Mouse (Mus musculus) thymus, postnatal 10 days (tissue): ENCODE data around the gene B3galt4.
"Not testable (repeated sequence)": the region's sequence is repeated elsewhere in the genome, so short reads cannot be mapped to it uniquely, and the experiment has no call there.

ENCODE experiments used
- DNase-seq, 2 experiments: peaks; one replicate each; pipeline ENCODE4 v3.0.0; 2021; ENCODE audit warnings: low spot score in 2 of 2

The B3galt4 gene

DNA sequence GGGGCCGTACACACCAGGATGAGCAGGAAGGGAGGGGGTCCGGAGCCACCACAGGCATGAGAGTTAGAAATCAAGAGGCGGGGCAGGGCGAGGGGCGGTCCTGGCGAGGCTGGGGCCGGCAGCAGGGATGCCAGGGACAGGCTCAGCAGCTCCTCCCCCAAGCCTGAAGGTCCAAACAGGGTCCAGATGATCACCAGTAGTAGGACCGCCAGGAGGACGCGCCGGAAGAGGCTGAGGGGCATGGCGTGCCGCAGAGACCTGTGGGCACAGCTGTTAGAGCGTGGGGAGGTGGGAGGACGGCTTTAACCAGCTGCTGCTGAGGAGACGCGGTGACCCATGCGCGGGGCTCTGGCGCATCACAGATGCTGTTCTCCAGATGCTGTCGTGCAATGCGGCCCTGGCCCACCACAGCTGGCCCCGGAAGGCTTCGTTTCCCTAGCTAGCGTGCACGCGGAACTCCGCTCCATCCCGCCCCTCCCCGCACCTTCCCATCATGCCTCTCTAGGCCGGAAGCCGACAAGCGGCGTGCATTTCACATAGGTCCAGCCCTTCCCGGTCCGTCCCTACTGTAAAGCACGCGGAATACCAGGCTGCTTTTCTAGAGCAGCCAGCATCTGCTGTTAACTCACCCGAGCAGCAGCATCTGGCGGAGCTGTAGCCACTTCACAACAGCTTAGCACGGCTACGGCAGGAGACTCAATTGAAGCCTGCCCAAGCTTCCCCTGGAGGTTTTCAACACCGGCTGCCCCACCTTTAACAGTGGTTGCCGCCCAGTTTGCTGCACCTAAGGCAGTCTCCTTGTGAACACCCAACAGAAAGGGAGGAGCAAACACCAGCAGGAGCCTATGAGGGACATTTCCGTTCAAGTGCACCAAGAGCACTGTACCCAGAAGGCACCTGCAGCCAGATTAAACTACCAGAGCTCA lies at the start of gene B3galt4:
Gene B3galt4, minus strand, starts transcription at position 468 of the 926 bp plus-strand sequence.
- DNase-seq: peak; percentile 61 to 79

DNA sequence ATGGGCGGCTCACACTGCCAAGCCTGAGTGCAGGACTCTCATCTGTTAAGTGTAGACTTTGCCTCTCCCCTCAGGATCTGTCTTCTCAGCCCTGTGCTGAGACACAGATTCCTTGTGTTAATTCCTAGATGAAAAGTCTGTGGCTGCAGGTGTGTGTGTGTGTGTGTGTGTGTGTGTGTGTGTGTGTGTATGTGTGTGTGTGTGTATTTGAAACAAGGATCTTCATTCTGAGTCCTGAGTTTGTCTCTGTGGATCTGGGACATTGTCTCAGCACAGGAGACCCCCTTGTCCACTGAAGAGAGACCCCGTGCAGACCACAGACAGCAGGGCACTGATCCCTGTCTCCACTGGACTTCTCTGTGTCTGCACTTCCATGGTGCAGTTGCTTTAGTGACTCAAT lies 49.5 kb upstream of the B3galt4 start:
- not testable (repeated sequence) for DNase-seq

DNA sequence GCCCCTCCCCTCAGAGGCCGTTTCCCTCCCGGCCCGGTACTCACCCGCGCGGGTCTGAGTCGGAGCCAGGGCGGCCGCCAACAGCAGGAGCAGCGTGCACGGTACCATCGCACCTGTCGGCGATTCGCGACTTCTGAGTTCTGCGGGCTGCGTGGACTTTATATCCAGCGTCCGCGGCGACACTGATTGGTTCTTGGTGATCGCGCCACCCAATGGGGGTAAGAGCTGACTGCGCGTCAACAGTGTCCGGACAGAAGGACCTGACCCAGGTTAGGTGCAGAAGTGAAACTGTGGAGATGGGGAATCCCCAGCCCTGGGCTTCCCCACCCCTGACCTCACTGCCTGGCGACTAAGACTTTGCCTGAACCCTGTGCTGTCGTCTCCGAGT lies 48.9 kb upstream of the B3galt4 start, which contains the start of gene H2-K1:
Gene H2-K1, minus strand, starts transcription at position 198 of the 388 bp plus-strand sequence.
- DNase-seq: peak; percentile 65 to 68

DNA sequence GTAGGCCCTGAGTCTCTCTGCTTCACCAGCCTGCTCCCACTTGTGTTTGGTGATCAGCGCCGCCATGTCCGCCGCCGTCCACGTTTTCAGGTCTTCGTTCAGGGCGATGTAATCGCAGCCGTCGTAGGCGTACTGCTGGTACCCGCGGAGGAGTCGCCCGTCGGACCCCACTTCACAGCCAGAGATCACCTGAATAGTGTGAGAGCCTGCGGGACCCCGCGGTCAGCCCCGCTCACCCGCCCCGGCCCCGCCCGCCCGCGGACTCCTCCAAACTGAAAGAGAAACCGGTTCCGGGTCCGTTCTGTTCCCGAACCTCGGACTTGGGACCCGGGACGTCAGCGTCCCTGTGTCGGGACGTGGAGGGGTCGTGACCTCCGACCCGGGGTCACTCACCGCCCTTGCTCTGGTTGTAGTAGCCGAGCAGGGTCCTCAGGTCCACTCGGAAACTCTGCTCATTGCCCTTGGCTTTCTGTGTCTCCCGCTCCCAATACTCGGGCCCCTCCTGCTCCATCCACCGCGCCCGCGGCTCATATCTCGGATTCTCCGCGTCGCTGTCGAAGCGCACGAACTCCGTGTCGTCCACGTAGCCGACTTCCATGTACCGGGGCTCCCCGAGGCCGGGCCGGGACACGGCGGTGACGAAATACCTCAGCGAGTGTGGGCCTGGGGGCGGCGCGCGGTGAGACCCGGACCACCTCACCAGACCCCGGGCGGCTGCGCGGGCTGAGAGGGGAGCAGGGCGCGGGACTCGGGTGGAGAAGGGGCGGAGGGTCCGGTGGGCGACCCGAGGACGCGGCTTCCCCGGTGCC lies 48.3 kb upstream of the B3galt4 start:
- DNase-seq: peak in 1 of 2 experiments; percentile 6

DNA sequence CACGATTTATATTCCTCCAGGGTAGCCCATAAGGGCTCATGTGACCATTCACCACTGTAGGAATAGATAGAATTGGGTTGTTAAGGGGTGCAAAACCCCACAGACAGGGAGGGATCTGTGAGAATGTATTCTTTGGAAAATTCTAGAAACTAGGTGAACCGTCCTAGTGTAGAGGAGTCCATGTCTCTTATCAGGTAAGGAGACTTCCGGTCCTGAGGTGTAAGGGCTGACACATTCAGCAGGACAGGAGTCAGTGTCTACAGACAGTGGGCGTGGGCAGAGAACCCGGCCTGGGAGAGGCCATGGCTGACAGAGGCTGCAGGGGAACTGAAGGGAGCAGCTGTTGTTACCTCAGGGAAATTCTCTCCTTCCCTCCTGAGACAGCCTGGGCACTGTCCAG lies 47.4 kb upstream of the B3galt4 start:
- DNase-seq: not testable (repeated sequence)

DNA sequence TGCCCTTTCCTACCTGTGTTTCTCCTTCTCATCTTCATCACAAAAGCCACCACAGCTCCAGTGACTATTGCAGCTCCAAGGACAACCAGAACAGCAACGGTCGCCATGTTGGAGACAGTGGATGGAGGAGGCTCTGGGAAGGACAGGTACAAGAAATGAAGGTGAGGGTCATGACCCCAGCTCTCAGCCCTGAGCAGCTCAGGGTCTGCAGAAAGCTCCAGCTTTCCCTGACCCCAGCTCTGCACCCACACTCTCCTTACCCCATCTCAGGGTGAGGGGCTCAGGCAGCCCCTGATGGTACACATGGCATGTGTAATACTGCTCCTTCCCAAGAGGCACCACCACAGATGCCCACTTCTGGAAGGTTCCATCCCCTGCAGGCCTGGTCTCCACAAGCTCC lies 45.7 kb upstream of the B3galt4 start:
- DNase-seq: not testable (repeated sequence)

DNA sequence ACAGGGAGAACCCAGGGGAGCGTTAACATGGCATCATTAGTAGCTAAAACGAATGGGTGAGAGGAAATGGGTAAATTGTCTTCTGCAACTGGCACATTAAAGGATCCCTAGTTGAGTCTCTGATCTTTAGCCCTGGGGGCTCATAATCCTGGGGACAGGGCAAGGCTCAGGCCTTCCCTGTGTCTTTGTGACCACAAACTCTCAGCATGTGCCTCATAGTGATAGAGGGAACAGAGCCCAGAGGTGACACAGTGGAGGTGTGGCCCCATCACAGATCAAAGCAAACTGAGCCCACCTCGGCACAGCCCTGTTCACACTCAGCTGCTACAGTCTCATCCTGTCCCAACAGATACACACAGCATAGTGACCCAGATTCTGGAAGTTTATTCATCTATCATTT lies 44.4 kb upstream of the B3galt4 start:
- DNase-seq: no peak

DNA sequence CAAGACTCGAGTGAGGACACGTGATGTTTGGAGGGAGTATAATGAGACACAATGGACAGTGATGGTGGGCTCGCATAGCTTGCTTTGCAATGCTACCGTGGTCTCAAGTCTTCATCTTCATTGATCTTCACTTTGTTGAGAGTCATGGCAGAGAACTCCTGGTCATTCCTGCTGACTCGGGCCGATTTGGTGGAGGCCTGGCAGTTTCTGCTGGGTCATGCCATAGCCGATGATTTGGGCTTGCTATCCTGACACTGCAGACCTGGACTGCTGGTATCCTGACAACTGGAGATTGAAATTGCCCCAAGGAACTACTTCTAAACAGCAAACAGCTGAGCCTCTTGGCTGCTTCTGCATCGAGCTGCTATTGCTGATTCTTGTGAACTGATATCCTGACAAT lies 43.7 kb upstream of the B3galt4 start:
- no peak for DNase-seq

DNA sequence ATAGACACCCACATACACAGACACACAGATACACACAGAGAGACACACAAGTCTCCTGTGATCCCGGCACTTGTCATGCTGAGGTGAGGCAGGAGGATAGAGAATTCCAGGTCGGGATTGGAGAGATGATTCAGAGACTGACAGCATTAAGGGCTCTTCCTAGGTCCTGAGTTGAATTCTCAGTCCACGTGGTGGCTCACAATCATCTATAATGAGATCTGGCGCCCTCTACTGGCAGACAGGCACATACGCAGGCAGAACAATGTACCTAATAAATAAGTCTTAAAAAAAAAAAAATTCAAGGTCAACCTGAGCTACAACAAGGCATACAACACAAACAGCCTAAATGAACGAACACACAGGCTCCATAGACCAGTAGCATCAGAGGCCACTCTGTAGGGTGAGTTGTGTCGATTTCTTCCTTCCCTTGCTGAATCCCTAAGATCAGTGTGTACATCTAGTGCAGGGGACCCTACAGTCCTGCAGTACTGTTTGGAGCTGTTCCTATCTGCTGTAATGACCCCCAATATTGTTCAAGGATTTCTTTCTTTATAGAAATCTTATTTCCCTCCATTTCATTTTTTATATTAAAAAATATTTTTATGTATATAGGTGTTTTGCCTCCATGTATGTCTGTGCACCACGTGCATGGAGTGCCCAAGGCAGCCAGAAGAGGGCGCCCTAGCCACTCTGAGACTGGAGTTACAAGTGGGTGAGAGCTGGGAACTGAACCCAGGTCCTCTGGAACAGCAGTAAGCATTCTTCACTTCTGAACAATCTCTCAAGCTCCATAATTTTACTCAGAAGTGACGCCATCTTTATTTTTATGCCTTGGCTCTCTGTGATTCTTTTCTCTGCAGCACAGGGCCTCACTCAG lies 40.7 kb upstream of the B3galt4 start:
- peak; percentile 5 to 71 for DNase-seq

DNA sequence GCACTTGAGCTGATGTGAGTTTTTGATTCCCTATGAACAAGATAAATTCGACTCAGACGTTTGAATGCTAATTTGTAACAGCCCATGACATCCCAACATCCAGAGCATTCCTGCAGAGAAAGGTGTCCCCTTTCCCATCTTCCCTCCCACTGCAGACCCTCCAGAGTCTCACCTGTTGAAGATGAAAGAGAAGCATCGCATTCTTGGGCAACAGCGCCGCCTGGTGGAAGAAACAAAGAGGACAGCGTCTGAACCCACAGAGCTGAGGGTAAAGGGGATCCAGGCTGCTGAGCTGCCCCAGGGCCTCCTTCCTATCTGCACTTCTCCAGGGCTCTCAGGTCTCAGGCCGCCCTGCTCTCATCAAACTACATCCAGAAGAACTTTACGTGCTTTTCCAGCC lies 30.8 kb upstream of the B3galt4 start:
- peak; percentile 56 to 81 for DNase-seq

DNA sequence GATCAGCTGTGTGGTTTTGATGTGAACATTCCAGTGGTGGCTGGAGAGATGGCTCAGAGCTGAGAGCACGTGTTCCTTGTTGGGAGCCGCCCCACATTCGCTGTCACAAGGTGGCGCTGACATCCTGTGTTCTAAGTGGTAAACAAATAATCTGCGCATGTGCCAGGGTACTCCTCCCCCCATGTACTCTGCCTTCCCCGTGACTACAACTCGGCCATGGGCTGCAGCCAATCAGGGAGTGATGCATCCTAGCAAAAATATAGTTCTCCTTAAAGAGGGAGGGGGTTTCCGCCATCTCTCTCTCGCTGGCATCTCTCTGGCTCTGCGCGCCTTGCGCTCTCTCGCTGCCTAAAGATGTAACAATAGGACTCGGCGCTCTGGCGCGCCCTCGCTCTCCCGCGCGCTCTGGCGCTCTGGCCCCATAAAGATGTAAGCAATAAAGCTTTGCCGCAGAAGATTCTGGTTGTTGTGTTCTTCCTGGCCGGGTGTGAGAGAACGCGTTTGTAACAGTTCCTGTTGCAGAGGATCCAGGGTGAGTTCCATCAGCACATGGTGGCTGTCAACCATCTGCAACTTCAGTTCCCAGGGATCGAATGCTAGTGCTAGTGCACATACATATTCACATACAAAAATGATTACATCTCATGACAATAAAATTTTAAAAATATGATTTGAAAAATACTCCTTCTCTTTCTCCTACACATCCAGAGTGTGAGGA lies 30.1 kb upstream of the B3galt4 start:
- peak; percentile 83 for DNase-seq

DNA sequence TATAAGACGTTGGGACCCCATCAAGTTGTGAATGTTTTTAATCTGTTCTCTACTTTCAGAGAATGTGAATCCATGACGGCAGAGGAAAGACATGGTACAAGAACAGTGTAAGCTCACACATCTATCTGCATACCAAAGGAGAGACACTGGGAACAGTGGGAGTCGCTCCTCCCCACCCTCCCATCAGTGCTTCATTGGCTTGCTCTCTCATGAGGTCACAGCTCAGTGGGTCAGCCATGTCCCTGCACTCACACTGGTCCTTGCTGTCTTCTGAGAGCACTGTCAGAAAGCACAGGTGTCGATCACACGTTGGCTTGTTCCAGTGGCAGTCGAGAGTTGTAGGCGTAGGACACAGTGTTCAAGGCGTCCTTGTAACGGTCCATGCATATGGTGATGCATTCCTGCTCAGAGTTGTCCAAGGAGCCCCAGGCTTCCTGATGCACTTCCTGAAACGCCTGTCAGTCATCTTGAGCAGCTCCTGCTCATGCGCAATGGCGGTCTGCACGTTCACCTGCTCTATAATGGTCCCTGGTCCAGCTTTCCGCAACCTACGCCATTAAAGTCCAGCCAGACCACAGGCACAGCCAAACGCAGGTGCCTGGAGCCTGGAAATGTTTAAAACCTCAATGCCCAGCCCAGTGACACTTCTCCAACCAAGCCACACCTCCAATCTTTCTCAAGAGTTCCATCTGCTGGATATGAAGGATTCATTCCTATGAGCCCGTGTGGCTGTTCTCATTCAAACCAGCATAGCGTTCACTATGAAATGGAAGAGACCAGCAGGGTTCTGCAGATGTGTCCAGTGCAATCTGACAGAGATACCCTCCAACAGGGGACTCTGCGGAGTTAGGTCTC lies 29.1 kb upstream of the B3galt4 start:
- no peak for DNase-seq

DNA sequence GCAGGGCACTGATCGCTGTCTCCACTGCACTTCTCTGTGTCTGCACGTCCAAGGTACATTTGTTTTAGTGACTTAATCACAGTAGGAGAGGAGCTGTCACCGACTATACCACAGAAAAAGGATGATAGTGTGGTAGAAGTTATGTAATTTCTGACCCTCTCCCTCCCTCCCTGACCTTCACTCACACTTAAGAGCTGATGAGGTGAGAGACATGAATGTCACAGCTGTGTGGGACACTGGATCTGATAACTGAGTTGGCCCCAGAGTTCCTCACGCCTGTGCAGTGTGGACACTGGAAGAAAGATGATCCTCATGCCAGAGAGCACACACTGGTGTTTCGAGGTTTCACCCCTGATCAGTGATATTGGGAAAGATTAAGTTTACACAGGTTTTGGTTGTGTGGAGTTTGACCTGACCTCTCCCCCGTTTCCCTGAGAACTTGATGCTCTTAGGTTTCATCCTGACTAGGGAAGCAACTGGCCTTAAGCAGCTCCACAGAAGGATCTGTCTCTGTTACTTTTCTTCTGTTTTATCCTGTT lies 28.3 kb upstream of the B3galt4 start:
- DNase-seq: no peak

DNA sequence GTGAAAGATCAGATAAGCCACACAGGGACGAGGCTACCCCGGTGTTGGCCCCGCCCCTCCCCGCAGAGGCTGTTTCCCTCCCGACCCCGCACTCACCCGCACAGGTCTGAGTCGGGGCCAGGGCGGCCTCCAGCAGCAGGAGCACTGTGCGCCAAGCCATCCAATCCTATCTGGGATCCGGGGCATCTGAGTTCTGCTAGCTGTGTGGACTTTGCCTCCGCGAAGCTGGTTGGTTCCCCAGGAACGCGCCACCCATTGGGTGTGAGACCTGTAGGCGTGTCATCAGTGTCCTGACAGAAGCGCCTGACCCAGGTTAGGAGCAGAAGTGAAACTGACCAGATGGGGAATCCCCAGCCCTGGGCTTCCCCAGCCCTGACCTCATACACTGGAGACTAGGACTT lies 27.3 kb upstream of the B3galt4 start:
- DNase-seq: no peak

DNA sequence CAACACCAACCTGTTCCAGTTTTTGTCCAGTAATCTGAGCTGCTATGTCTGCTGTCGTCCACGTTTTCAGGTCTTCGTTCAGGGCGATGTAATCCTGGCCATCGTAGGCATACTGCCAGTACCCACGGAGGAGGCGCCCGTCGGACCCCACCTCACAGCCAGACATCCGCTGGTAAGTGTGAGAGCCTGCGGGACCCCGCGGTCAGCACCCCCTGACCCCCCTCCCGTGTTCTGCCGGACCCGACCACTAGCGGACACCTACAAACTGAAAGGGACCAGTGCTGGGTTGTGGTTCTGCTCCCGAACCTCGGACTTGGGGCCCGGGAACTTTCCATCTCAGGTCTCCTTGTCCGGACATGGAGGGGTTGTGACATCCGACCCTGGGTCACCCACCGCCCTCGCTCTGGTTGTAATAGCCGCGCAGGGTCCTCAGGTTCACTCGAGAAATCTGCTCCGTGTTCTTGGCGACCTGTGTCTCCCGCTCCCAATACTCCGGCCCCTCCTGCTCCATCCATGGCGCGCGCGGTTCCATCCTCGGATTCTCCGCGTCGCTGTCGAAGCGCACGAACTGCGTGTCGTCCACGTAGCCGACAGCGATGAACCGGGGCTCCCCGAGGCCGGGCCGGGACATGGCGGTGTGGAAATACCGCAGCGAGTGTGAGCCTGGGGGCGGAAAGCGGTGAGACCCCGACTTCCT lies 26.7 kb upstream of the B3galt4 start:
- no peak for DNase-seq

DNA sequence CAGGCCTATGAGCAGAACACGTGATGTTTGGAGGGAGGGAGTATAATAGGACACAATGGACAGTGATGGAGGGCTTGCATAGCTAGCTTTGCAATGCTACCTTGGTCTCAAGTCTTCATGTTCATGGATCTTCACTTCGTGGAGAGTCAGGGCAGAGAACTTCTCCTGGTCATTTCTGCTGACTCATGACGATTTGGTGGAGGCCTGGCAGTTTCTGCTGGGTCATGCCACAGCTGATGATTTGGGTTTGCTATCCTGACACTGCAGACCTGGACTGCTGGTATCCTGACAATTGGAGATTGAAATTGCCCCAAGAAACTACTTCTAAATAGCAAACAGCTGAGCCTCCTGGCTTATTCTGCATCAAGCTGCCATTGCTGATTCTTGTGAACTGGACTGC lies 22.3 kb upstream of the B3galt4 start:
- DNase-seq: no peak

DNA sequence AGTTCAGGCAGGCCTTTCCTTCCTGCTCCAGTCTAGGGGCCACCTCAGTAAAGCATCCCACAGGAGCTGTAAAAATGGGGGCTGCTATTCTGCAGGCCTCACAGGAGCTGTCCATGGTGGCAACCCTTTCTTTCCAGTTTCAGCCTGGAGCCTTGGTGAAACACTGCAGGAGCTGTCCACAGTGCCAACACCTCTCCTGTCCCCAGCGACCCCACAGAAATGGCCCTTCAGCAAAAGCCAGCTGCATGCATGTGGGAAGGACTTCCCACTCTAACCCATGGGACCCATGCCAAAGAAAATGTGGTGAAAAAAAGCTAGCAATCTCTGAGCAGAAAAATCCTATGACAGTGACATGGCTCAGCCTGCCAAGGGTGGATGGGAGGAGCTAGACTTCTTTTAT lies 21.4 kb upstream of the B3galt4 start:
- DNase-seq: no peak

DNA sequence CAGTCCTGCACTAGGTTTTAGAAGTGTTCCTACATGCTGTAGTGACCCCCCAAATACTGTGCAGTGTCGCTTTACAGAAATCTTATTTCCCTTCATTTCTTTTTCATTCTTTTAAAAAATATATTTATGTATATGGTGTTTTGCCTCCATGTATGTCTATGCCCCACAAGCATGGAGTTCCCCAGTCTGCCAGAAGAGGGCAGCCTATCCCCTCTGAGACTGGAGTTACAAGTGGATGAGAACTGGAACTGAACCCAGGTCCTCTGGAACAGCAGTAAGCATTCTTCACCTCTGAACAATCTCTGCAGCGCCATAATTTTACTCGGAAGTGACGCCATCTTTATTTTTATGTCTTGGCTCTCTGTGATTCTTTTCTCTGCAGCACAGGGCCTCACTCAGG lies 18.1 kb upstream of the B3galt4 start:
- no peak for DNase-seq

DNA sequence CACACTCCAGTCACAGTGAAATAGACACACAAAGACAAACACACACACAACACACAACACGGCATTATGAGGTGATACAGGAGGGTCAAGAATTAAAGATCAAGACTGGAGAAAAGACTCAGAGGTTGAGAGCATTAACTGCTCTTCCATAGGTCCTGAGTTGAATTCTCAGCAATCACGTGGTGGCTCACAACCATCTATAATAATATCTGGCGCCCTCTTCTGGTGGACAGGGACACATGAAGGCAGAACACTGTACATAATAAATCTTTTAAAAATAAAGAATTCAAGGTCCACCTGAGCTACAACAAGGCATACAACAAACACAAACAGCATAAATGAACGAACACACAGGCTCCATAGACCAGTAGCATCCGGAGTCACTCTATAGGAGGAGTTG lies 17.6 kb upstream of the B3galt4 start:
- peak in 1 of 2 experiments; percentile 83 for DNase-seq
